Comparison of ENCODE assay signal across 17 mouse cellular contexts in genomic region chr19:42745084-42745868, GRCm38 (mm10). TPM values are rescaled to one million over a fixed set of nuclear protein-coding genes. Genes with fewer than 3 reads are reported as not detected.
DNase-seq lines count a peak whose midpoint lies in the region; ATAC-seq lines count a peak whose summit lies in the region.
"Had no signal": no experiment of that assay in that cellular context is flagged by ENCODE, and none has a peak within 500 bp of the region (broad histone marks: within the 10 kb centered on the region; RNA-seq: fewer than 3 reads in every experiment).

No protein-coding gene starts in this region.

- no peak overlapping the region for H3K9ac ChIP-seq in intestine, embryonic 16.5 days (ENCODE audit: low read depth, low read length)
- H3K9ac ChIP-seq in midbrain, embryonic 13.5 days (replicated peaks) = no peak overlapping the region
- H3K9ac ChIP-seq: midbrain, embryonic 15.5 days had no signal

- ATAC-seq in common myeloid progenitor, adult 5-6 weeks (replicated peaks; ENCODE audit: low read depth, poor library complexity, severe bottlenecking) = peak; percentile 7
- no peak for ATAC-seq in intestine, embryonic 16.5 days
- ATAC-seq in megakaryocyte progenitor cell, adult 5-6 weeks (replicated peaks; ENCODE audit: poor library complexity) = peak; percentile 24
- no peak for ATAC-seq in midbrain, embryonic 13.5 days
- ATAC-seq in frontal cortex, adult (ENCODE audit: low TSS enrichment) = no peak
- ATAC-seq: CD4-positive, CD25-positive, alpha-beta regulatory T cell, adult 4 months had no signal

- 0 out of 2 replicates have a peak overlapping the region, but pooled peaks have one; percentile 16 for H3K27ac ChIP-seq in intestine, embryonic 16.5 days (ENCODE audit: low read length)
- no peak overlapping the region for H3K27ac ChIP-seq in midbrain, embryonic 13.5 days
- H3K27ac ChIP-seq: hindbrain, postnatal 0 days; midbrain, embryonic 15.5 days had no signal

- DNase-seq in spleen, adult 12 weeks (ENCODE audit: low spot score) = peak; percentile 9
- DNase-seq in spleen, postnatal 14 days (ENCODE audit: low spot score in 2 of 2) = no peak
- DNase-seq in thymus, postnatal 14 days = no peak
- DNase-seq: adrenal gland, postnatal 14 days; cerebellum, adult 9-10 months; layer of hippocampus, postnatal 36 days; retina, postnatal 1 day; thymus, postnatal 36 days had no signal

- WGBS in intestine, embryonic 16.5 days = 53% methylated on average over 9 of the region's 9 CpGs
- WGBS in midbrain, embryonic 13.5 days = 72% methylated on average over 9 of the region's 9 CpGs

- no peaks in the 10 kb centered on the region for H3K9me3 ChIP-seq in intestine, embryonic 16.5 days (ENCODE audit: control insufficient read depth, low read length)
- H3K9me3 ChIP-seq in midbrain, embryonic 13.5 days = no peaks in the 10 kb centered on the region
- H3K9me3 ChIP-seq: heart, embryonic 12.5 days; midbrain, embryonic 15.5 days had no signal

- H3K4me2 ChIP-seq in intestine, embryonic 16.5 days (ENCODE audit: low read depth, low read length) = no peak overlapping the region
- H3K4me2 ChIP-seq in midbrain, embryonic 13.5 days (replicated peaks) = no peak overlapping the region
- H3K4me2 ChIP-seq: heart, embryonic 12.5 days; midbrain, embryonic 15.5 days had no signal

- no peak overlapping the region for H3K4me3 ChIP-seq in intestine, embryonic 16.5 days (ENCODE audit: low read length)
- no peak overlapping the region for H3K4me3 ChIP-seq in midbrain, embryonic 13.5 days (replicated peaks)
- H3K4me3 ChIP-seq: heart, embryonic 12.5 days; midbrain, embryonic 15.5 days had no signal

- H3K36me3 ChIP-seq in intestine, embryonic 16.5 days (ENCODE audit: control insufficient read depth, insufficient read depth, low read length) = no peaks in the 10 kb centered on the region
- no peaks in the 10 kb centered on the region for H3K36me3 ChIP-seq in midbrain, embryonic 13.5 days
- H3K36me3 ChIP-seq: heart, embryonic 12.5 days; midbrain, embryonic 15.5 days had no signal

- H3K4me1 ChIP-seq in intestine, embryonic 16.5 days (ENCODE audit: control insufficient read depth, insufficient read depth, low read length) = peaks cover 27% of the 10 kb centered on the region
- H3K4me1 ChIP-seq in midbrain, embryonic 13.5 days (replicated peaks) = peaks cover 7% of the 10 kb centered on the region; the same call in 1 of the 2 replicates

- H3K27me3 ChIP-seq in intestine, embryonic 16.5 days (replicated peaks; ENCODE audit: control insufficient read depth, insufficient read depth, low read length) = no peaks in the 10 kb centered on the region
- peaks cover 10% of the 10 kb centered on the region for H3K27me3 ChIP-seq in midbrain, embryonic 13.5 days
- H3K27me3 ChIP-seq: heart, embryonic 12.5 days; midbrain, embryonic 15.5 days had no signal

RNA-seq across cellular contexts. Expression of gene Pyroxd2, which starts 7.3 kb away (rescaled TPM):
- 0.39 and 0.73 TPM in 2 replicates for total RNA-seq in common myeloid progenitor, adult 5-6 weeks (2017)
- polyA plus RNA-seq in intestine, embryonic 16.5 days (2015; fragmentation: Nextera tagmentation; extraction: Ambion mirVana) = 11.0 and 14.0 TPM in 2 replicates
- 3.6 and 3.8 TPM in 2 replicates for total RNA-seq in megakaryocyte progenitor cell, adult 5-6 weeks (2015)
- 3.2 and 3.7 TPM in 2 replicates for total RNA-seq in megakaryocyte progenitor cell, adult 5-6 weeks (2017)
- 1.5 and 1.6 TPM in 2 replicates for polyA plus RNA-seq in midbrain, embryonic 13.5 days (2015; fragmentation: Nextera tagmentation; extraction: Ambion mirVana)

RNA-seq across cellular contexts. Expression of gene Hps1, which starts 34.5 kb away (rescaled TPM):
- total RNA-seq in common myeloid progenitor, adult 5-6 weeks (2017) = 38.6 and 40.6 TPM in 2 replicates
- 18.6 and 20.3 TPM in 2 replicates for polyA plus RNA-seq in intestine, embryonic 16.5 days (2015; fragmentation: Nextera tagmentation; extraction: Ambion mirVana)
- 15.1 and 15.6 TPM in 2 replicates for total RNA-seq in megakaryocyte progenitor cell, adult 5-6 weeks (2015)
- total RNA-seq in megakaryocyte progenitor cell, adult 5-6 weeks (2017) = 21.4 and 40.8 TPM in 2 replicates
- 11.8 and 13.7 TPM in 2 replicates for polyA plus RNA-seq in midbrain, embryonic 13.5 days (2015; fragmentation: Nextera tagmentation; extraction: Ambion mirVana)

Comparison
In these comparisons a context has a peak if more than half of its experiments do, and no peak if none do; other contexts are left out.
1. ATAC-seq: peak in common myeloid progenitor, adult 5-6 weeks (single experiment) and megakaryocyte progenitor cell, adult 5-6 weeks (single experiment); none in intestine, embryonic 16.5 days (single experiment), midbrain, embryonic 13.5 days (single experiment) and frontal cortex, adult (single experiment).